Mouse (Mus musculus): Measurements from ENCODE around the gene Klhl41. TPM values are rescaled to one million over a fixed set of nuclear protein-coding genes. Genes with fewer than 3 reads are reported as not detected.

Klhl41 gene
- polyA plus RNA-seq, 1 experiment from 2014 or later = 0.45 TPM

- Histone ChIP-seq H3K4me1 (ENCODE audit: insufficient read depth, low read depth, low read length) (no peaks in the 10 kb centered on the region), H3K27ac (ENCODE audit: low read length) (peak overlapping the region; percentile 91), H3K4me2 (replicated peaks; ENCODE audit: low read depth, low read length) (peak overlapping the region; percentile 60), H3K27me3 (replicated peaks; ENCODE audit: insufficient read depth, low read length) (no peaks in the 10 kb centered on the region), H3K36me3 (ENCODE audit: insufficient read depth, low read length) (no peaks in the 10 kb centered on the region), H3K9me3 (ENCODE audit: low read length) (no peaks in the 10 kb centered on the region), H3K9ac (replicated peaks; ENCODE audit: low read depth) (peak overlapping the region; percentile 91), H3K4me3 (ENCODE audit: low read depth, low read length) (peak overlapping the region; percentile 85)
- no peak for DNase-seq (ENCODE audit: low spot score)
- WGBS = under 1% methylated on average over 13 of the region's 13 CpGs
- TF ChIP-seq CTCF (IDR thresholded peaks at IDR 0.05) (no peak), EP300 (IDR thresholded peaks at IDR 0.05) (no peak)
- no peak for ATAC-seq
These were observed 53.6 kb downstream of the Klhl41 start for GRCm38 (mm10) chr2:69723519-69723825.

Other genes with a start within 250 kb of the Klhl41 start
- 1.1 and 2.4 TPM in 2 replicates for gene Lrp2, start 84.1 kb upstream of the Klhl41 start, polyA plus RNA-seq (2015; fragmentation: Nextera tagmentation; extraction: Ambion mirVana)
- gene Bbs5, start 22.9 kb upstream of the Klhl41 start, polyA plus RNA-seq (2015; fragmentation: Nextera tagmentation; extraction: Ambion mirVana) = 13.4 and 13.9 TPM in 2 replicates
- gene Fastkd1, start 43.4 kb downstream of the Klhl41 start, polyA plus RNA-seq (2015; fragmentation: Nextera tagmentation; extraction: Ambion mirVana) = 5.4 and 6.2 TPM in 2 replicates
- gene Ppig, start 52.4 kb downstream of the Klhl41 start, polyA plus RNA-seq (2015; fragmentation: Nextera tagmentation; extraction: Ambion mirVana) = 95.1 and 96.5 TPM in 2 replicates
- gene Ccdc173, start 119.5 kb downstream of the Klhl41 start, polyA plus RNA-seq (2015; fragmentation: Nextera tagmentation; extraction: Ambion mirVana) = 2.3 and 2.5 TPM in 2 replicates
- gene Phospho2, start 119.5 kb downstream of the Klhl41 start, polyA plus RNA-seq (2015; fragmentation: Nextera tagmentation; extraction: Ambion mirVana) = 20.3 and 20.8 TPM in 2 replicates
- 29.6 and 30.3 TPM in 2 replicates for gene Klhl23, start 151.8 kb downstream of the Klhl41 start, polyA plus RNA-seq (2015; fragmentation: Nextera tagmentation; extraction: Ambion mirVana)
- 185 and 187 TPM in 2 replicates for gene Ssb, start 191.4 kb downstream of the Klhl41 start, polyA plus RNA-seq (2015; fragmentation: Nextera tagmentation; extraction: Ambion mirVana)
- gene Mettl5, start 215.5 kb downstream of the Klhl41 start, polyA plus RNA-seq (2015; fragmentation: Nextera tagmentation; extraction: Ambion mirVana) = 24.1 and 25.6 TPM in 2 replicates
- gene Ubr3, start 227.1 kb downstream of the Klhl41 start, polyA plus RNA-seq (2015; fragmentation: Nextera tagmentation; extraction: Ambion mirVana) = 9.9 and 10.4 TPM in 2 replicates

Measured in lung, postnatal 0 days (tissue).